Mouse (Mus musculus) kidney, adult 18-20 months (tissue): ENCODE measurements at regions not wholly inside any gene's neighbourhood (a gene's known extent, or its start where the extent isn't known, plus 50 kb on each side); places are given as distances from the start of the nearest gene placed in this dataset.

Source experiments
- DNase-seq: peaks from one replicate; pipeline ENCODE4 v3.0.0; 2021

- no peak for DNase-seq
Observed at GRCm38 (mm10) chr6:117279786-117280411, 111.6 kb downstream of the Cxcl12 start.

GRCm38 (mm10) chr6:117280911-117281310 is 112.6 kb downstream of the Cxcl12 start:
- no peak for DNase-seq

- DNase-seq: no peak
Observed at GRCm38 (mm10) chr6:117283616-117284015, 115.3 kb downstream of the Cxcl12 start.

- no peak for DNase-seq
Observed at GRCm38 (mm10) chr6:117284376-117285106, 116.2 kb downstream of the Cxcl12 start.

GRCm38 (mm10) chr6:117287396-117287795 is 119.1 kb downstream of the Cxcl12 start:
- DNase-seq: no peak

- DNase-seq: no peak
Observed at GRCm38 (mm10) chr6:117293780-117294465, 125.6 kb downstream of the Cxcl12 start.

- DNase-seq: no peak
Observed at GRCm38 (mm10) chr6:117297918-117298317, 129.6 kb downstream of the Cxcl12 start.

GRCm38 (mm10) chr6:117299503-117300288 is 131.4 kb downstream of the Cxcl12 start:
- no peak for DNase-seq

- no peak for DNase-seq
Observed at GRCm38 (mm10) chr6:117303361-117303760, 135.0 kb downstream of the Cxcl12 start.

- no peak for DNase-seq
Observed at GRCm38 (mm10) chr6:117305736-117306250, 137.5 kb downstream of the Cxcl12 start.

- no peak for DNase-seq
Observed at GRCm38 (mm10) chr6:117308636-117309035, 140.3 kb downstream of the Cxcl12 start.

GRCm38 (mm10) chr6:117312891-117313781 is 144.8 kb downstream of the Cxcl12 start:
- no peak for DNase-seq

- DNase-seq: no peak
Observed at GRCm38 (mm10) chr6:117313944-117314566, 145.7 kb downstream of the Cxcl12 start.

GRCm38 (mm10) chr6:117323301-117323700 is 155.0 kb downstream of the Cxcl12 start:
- no peak for DNase-seq

- no peak for DNase-seq
Observed at GRCm38 (mm10) chr6:117323850-117324249, 155.5 kb downstream of the Cxcl12 start.

- no peak for DNase-seq
Observed at GRCm38 (mm10) chr6:117326835-117327775, 158.8 kb downstream of the Cxcl12 start.

GRCm38 (mm10) chr6:117329164-117329939 is 161.0 kb downstream of the Cxcl12 start:
- DNase-seq: no peak

- DNase-seq: no peak
Observed at GRCm38 (mm10) chr6:117330198-117330597, 161.9 kb downstream of the Cxcl12 start.

- DNase-seq: no peak
Observed at GRCm38 (mm10) chr6:117330726-117331360, 162.5 kb downstream of the Cxcl12 start.
